Mouse (Mus musculus) adrenal gland, adult 18-20 months (tissue): ENCODE measurements around the gene Tmem268. TPM values are rescaled to one million over a fixed set of nuclear protein-coding genes. Genes with fewer than 3 reads are reported as not detected.
A peak's percentile ranks its signal among the peaks of the same experiment; 100 is the strongest.

Source experiments
- DNase-seq, 2 experiments: peaks; one replicate each; pipeline ENCODE4 v3.0.0; 2021 to 2022; ENCODE audit warnings: low spot score in 2 of 2
- long read RNA-seq, 2 experiments: library from polyadenylated mRNA; stranded (forward); transcript quantifications; one replicate each; pipeline ENCODE4 v2.0.0; 2021
- total RNA-seq, 2 experiments: library from RNA; stranded (reverse); gene quantifications; 1 replicate in 1 of 2; 2 replicates in 1 of 2; pipeline ENCODE4 v1.2.3; 2021

Gene Tmem268
- total RNA-seq = 10 to 100 TPM in 1 of 2 experiments, 1 to 10 TPM in 1; 8.9 to 14.8 TPM
- long read RNA-seq, experiment 1, partial matches to known transcripts = 2 of 22 reads
- long read RNA-seq, experiment 1, other reads (novel, unspliced or antisense) = 19 of 22 reads
- long read RNA-seq, experiment 2, transcript Tmem268-201 (10 exons, 3,765 nt) = major isoform, 21 of 54 reads
- long read RNA-seq, experiment 2, partial matches to known transcripts = 5 of 54 reads
- long read RNA-seq, experiment 2, other reads (novel, unspliced or antisense) = 28 of 54 reads

GRCm38 (mm10) chr4:63558407-63559081 is at the start of gene Tmem268:
Gene Tmem268, plus strand, starts transcription at chr4:63558781.
- DNase-seq = peak; percentile 80 to 82

GRCm38 (mm10) chr4:63512921-63513320 is 45.7 kb upstream of the Tmem268 start:
- no peak for DNase-seq

DNA sequence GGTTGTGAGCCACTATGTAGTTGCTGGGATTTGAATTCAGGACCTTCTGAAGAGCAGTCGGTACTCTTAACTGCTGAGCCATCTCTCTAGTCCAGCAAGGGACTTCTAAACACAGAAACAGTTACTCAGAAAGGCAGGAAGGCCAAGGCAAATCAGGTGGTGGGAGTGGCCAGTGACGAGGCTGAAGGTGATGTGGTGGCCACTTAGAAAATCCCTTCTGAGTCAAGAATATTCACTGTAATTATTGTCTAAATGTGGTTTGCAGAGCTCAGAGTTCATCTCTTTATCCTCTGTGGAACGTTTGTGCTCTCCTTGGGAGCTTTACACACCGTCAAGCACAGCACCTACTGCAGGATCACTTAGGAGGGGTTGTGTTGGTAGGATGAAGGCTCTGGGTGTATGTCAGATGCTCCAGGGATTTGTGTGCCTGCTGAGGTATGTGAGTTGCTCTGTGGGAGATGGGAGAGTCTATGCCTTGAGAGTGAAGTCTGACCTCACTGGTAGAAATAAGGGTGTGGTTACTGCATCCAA is 44.1 kb upstream of the Tmem268 start:
- DNase-seq = no peak

DNA sequence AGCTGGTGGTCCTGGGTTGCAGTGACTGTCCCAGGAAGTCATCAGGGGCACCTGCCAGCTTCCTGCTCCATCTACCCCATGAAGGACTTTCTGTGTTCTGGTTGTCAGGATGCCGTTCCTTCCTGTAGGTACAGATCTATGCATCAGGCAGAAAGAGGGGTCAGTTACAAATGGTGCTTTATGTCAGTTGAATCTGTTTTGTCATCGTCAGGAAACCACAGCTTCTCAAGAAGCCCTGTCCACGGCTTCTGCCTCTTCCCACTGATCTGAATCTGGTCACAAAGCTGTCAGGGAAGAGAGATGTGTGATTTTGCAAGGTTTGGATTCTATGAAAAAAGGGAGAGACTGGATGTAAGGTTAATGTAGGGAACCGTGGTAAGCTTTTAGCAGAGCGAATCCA is 43.6 kb upstream of the Tmem268 start:
- DNase-seq = no peak

- no peak for DNase-seq
Observed at GRCm38 (mm10) chr4:63521813-63522419, 36.7 kb upstream of the Tmem268 start.

- no peak for DNase-seq
Observed at GRCm38 (mm10) chr4:63525514-63525913, 33.1 kb upstream of the Tmem268 start.

DNA sequence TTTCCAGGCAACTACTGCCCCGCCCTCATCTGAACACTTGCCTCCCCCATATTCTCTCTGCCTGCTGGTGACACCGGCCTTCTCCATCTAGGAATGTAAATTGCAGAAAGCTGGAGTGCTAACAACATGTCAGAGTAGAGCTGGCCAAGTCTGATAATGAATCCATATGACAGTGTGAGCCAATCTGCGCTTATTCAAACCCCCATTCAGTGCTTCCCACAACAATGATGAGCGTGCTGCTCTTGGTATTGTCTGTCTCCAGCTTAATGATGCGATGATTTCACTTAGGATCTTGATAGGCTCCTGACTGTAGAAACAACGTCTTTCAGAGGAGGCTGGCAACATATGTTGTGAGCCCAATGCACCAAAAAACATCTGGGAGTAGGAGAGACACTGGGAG is 29.6 kb upstream of the Tmem268 start:
- no peak for DNase-seq

- peak; percentile 39 to 53 for DNase-seq
Observed at GRCm38 (mm10) chr4:63530409-63530808, 28.2 kb upstream of the Tmem268 start.

- no peak for DNase-seq
Observed at GRCm38 (mm10) chr4:63537602-63538001, 21.0 kb upstream of the Tmem268 start.

GRCm38 (mm10) chr4:63542209-63542608 is 16.4 kb upstream of the Tmem268 start:
- DNase-seq = no peak

DNA sequence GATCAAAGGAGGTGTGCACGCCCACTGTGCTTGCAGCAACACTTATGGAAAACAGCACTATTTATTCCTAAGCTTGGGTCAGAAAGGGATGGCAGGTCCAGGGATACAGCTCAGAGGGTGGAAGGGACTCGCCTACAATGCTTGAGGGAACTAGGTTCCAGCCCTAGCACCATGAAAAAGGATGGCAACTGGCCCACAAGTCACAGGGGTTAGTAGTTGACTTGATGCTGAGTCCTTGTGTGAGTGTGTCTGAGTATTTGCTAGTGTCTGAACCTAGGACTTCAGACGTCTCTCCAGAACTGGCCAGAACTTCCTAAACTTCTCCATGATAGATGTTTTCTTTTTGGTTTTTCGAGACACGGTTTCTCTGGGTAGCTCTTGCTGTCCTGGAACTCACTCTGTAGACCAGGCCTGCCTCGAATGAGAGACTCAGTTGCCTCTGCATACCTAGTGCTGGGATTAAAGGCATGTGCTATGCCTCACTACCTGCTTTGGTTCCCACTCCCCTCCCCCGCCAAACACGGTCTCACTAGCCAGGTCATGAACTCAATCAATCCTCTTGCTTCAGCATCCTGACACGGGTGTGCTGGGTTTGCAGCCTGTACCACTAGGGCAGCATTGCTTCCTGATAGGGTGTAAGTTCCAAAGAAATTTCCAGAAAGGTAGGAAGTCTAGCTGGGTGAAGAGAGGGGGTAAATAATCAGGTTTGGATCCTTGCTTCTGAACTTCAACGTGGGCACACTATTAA is 14.7 kb upstream of the Tmem268 start:
- DNase-seq = no peak

DNA sequence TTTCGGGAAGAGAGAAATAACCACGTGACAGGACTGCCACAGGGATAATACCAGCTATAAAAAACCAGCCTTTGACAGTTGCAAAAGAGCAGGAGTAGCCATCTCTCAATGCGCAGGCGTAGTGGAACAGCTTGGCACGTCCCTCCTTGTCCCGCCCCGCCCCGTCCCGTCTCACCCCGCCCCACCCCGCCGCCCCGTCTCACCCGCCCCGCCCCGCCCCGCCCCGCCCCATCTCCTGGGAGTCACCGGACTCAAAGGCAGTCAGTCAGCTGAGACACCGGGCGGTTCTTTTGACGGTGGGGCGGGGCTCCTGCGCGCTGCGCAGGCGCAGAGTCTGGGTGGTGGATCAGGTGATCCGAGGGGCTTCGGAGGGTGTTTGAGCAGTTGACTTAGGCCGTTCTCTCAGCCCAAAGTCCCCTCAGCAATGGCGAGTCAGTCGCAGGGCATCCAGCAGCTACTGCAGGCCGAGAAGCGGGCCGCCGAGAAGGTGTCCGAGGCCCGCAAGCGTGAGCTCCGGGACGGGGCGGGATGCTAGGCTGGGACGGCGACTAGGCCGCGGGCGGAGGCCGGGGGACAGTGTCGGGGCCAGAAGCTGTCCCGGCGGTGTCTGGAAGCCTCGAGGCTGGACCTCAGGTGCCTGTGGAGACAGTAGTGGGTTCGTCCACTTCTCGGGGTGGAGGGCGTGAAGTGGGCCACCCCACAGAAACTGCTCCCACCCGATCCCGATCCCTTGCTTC is 13.9 kb upstream of the Tmem268 start, which contains the start of gene Atp6v1g1:
Atp6v1g1 (plus strand) TSS at position 279 of the 737 bp plus-strand sequence.
- DNase-seq = peak; percentile 88 to 91

DNA sequence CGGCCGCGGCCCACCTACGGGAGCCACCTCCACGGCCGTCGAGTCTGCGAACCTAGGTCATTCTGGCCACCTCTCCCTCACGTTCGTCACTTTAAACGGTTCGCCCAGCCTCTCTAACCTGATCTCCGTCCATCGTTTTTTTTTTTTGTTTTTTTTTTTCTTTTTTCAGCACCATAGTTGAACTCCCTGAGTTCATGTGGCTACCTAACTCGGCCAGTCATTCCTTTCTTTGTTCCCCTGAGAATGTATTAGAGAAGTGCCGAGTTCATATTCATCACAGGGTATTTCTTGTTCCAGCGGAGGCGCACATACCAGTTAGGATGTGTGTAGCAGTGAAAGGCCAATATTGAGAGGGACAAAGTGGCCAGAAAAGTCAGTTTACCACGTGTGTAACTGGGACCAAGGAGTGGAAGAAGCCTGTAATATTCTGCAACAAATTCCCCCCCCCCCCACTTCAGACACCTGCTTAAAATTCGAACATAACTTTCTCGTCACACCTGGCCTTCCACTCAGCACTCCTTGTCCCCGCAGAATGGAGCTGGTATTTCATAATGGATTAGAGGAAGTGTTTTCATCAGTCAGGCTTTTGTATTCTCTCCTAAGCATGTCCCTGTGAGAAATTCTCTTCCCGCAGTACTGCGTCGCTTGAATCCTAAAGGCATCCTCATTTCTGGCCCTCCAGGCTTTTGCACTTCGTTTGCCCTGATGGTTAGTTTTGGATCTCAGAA is 13.2 kb upstream of the Tmem268 start:
- no peak for DNase-seq

GRCm38 (mm10) chr4:63546441-63547055 is 12.0 kb upstream of the Tmem268 start:
- DNase-seq = no peak

GRCm38 (mm10) chr4:63547799-63548198 is 10.8 kb upstream of the Tmem268 start:
- DNase-seq = no peak

DNA sequence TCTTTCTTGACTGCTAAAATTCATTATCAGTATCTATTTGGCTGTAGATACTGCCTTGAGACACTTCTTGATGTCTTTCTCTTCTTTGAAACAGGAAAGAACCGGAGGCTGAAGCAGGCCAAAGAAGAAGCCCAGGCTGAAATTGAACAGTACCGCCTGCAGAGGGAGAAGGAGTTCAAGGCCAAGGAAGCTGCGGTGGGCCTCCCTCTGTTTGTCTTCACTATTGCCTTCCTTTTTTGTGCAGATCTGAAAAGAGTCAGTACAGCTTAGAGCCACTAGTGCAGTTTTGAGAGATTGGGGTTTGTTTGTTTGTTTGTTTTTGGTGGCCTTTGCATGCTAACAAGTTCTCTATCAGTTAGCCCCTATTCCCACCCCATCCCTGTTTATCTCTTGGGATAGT is 10.1 kb upstream of the Tmem268 start:
- no peak for DNase-seq

DNA sequence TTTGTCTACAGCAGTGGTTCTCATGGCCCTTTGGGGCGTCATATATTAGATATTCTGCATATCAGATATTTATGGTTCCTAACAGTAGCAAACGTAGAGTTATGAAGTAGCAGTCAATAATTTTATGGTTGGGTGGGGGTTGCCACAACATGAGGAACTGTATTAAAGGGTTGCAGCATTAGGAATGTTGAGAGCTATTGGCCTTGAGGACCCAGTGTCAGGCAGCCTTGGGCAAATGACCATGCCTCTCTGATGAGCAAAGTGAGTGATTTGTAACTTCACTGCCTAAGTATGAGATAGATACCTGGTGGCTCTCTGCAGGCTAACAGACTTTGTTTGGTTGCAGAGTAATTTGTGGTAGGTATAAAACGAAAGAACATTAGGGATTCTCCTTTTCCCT is 7.7 kb upstream of the Tmem268 start:
- no peak for DNase-seq

DNA sequence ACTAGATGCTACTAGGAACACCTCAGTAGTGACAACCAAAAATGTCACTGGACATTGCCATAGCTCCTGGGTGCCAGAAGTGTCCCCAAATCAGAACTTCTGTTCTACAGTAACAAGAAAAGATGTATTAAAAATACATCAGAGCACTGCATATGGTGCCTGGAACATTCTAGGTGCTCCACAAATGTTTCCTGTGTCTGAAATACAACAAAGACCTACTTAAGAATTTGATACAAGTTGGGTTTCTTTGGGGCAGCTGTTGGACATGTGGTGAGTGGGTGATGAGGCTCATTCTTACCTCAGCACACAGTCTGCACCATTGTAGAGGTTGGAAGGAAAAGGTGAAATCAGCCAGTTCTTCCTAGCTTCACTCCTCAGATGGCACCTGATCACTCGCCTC is 5.7 kb upstream of the Tmem268 start:
- DNase-seq = no peak

DNA sequence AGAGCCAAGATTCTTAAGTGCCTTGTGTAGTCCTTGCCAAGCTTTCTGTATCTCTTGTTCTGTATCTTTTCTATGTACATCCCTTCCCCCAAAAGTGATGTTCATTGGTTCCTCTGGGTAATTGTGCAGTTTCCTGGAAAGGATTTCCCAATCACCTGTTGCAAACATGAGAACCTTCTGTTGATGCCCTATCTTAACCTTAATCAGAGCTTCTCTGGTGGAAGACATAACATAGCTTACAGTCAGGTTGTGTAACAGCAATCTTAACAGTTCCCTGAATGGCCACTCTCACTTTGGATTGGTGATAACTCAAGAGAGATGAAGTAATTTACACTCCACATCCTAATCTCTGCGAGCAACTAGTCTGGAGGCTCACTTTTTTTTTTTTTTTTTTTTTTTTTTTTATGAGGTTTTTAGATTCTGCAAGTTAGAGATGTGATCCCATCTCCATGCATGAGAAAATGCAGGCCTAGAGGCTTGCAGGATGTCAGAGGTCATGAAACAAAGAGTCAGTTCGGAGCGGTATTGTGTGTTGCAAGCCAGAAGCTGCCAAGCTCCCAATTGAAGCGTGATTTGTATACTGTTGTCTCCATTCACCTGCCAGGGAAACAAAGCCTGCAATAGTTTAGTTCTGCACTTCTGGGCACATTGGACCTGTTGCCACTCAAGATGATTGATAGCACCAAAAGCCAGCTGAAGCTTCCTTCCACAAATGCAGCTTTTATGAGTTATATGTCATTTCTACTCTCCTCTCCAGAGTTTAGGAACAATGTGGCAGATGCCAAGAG is 4.6 kb upstream of the Tmem268 start:
- no peak for DNase-seq
